Mouse (Mus musculus) right cerebral cortex, adult 18-20 months (tissue): ENCODE data around the gene Elavl3.

Experiments used
- DNase-seq: peaks from one replicate; pipeline ENCODE4 v3.0.0; 2022; ENCODE audit warnings: mixed read lengths

Elavl3 gene

GRCm38 (mm10) chr9:22002194-22003162 is 49.3 kb downstream of the Elavl3 start, which contains the start of the genes Ccdc151 and Prkcsh:
Gene Ccdc151, minus strand, starts transcription at chr9:22002634.
Gene Prkcsh, plus strand, starts transcription at chr9:22002806.
- peak; percentile 100 for DNase-seq

DNA sequence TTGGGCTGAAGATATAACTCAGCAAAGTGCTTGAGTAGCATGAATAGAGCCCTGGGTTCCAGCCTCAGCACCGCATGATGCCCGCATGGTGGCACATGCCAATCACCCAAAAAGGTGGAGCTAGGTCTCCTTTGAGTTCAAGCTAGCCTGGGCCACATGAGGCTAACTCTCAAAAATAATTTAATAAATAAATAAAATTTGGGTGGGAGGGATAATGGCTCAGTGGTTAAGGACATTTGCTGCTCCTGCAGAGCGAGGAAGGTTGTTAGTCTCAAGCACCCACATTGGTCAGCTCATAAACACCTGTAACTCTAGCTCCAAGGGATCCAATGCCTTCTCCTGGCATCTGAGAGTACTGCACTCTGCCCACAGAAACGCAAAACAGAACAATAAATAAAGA is 50.2 kb downstream of the Elavl3 start:
- DNase-seq: no peak

GRCm38 (mm10) chr9:22000296-22000695 is 51.5 kb downstream of the Elavl3 start:
- no peak for DNase-seq

DNA sequence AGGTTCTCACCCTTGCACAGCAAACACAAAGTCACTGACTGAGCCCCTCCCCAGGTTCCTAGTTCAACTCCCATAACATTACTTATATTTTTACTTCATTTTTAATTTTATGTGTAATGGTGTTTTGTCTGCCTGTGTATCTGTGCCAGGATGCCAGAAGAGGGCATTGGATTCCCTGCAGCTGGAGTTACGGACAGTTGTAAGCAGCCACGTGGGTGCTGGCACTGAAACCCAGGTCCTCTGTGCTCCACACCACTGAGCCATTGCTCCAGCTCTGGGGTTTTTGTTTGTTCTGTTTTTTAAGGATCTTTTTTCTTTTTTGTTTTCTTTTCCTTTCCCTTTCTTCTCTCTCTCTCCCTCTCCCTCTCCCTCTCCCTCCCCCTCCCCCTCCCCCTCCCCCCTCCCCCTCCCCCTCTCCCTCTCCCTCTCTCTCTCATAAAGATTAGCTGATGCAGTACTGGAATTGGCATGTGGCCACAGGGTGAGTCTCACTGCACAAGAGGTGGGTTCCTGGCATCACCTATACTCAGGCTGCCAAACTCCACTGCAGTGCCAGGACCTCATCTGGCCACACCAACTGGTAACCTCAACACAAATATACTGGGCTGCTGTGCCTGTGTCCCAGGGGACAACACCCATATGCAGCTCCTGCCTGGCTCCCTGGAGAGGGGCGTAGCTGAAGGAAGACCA is 55.5 kb downstream of the Elavl3 start:
- no peak for DNase-seq

- DNase-seq: no peak
These were observed 59.6 kb downstream of the Elavl3 start for GRCm38 (mm10) chr9:21992227-21992626.

GRCm38 (mm10) chr9:21989230-21990110 is 62.4 kb downstream of the Elavl3 start, which contains the start of gene Rgl3:
Gene Rgl3, minus strand, starts transcription at chr9:21989446.
- no peak for DNase-seq

GRCm38 (mm10) chr9:21988421-21989101 is 63.3 kb downstream of the Elavl3 start:
- no peak for DNase-seq

DNA sequence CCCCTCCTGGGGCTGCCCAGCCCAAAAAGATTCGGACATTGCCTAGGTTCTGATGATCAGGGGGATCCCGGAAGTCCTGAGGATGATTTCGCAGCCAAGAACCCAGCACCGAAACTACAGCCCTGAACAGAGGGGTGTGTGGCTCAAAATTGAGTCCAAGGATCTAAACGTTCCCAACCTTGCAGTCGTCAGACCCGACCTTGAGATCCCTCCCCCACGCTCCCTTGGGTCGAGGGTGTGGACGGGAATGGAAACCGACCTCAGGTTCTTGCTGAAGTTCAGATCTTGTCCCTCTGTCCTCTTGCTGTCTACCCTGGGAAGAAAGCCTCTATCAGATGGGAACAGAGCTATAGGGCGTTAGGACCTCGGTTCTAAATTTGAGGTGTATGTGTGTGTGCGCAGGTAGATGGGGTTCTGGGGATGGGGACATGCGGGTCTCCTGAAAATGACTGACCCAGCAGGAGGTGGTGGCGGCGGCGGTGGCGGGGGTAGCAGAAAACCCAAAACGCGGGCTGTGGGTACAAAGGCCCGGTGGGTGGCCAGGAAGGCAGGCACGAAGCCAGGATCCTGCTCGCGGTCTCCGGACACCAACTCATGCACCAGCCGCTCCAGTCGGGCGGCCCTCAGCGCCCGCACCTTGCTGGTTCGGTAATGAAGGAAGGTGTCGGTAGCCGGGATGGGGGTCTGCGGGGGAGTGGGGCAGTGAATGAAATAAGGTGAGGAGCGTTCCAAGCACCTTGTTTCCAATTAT is 64.1 kb downstream of the Elavl3 start:
- DNase-seq: no peak

DNA sequence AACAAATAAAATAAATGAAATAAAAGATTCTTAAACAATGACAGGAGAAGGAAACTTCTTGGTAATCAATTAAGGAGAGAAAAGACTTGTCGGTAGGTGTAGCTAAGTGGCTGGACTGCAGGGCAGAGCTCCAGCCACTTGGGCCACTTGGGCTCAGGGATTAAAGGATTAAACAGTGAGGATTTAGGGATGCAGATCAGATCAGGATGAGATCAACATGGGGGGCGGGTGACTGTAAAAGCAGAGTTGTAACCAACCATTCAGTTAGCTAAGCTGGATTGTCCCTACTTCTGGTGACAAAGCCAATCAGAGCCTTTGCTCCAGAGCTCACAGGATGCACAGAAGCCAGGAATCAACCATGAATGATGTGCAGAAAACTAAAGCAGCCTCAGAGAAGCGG is 67.9 kb downstream of the Elavl3 start:
- DNase-seq: no peak

DNA sequence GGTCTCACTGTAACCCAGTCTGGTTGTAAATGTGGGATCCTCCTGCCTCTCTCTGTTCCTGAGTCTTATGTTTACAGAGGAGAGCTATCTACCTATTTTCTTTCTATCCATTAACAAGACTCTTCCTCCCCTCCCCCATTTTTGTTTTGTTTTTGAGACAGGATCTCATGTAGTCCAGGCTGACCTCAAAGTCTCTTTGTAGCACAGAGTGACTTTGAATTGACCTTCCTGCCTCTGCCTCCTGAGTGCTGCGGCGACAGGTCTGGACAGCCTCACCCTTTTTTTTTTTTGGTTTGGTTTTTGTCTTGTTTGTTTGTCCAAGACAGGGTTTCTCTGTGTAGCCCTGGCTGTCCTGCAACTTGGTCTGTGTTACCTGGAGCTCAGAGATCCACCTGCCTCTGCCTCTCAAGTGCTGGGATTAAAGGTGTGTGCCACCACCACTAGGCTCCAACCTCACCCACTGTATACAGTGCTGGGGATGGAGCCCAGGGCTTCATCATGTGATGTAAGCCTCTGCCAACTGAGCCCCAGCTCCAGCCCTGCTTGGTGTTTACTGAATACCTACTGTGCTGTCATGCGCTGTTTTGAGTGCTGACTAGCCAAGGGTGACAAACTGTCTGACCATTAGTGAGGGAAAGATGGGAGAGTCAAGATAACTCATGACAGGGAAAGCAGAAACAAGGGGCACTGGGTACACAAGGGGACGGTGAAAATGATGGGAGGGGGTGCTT is 73.3 kb downstream of the Elavl3 start:
- DNase-seq: no peak

GRCm38 (mm10) chr9:21977972-21978371 is 73.9 kb downstream of the Elavl3 start:
- DNase-seq: no peak

DNA sequence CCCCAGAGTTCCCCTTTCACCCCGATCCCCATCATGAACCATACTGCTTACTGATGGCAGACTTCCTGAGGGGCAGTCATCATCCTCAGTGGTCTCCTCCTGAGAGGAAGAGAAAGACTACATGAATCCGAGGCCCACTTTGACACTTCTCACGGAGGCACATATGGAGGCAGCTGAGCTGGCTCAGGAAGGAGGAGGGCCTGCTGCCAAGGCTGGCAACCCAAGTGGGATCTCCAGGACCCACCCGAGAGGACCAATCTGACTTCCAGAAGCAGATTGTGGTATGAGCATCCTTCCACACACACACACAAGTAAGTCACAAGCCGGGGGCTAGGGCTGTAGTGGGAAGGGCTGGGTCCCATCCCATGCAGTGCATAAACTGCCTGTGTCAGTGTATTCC is 74.5 kb downstream of the Elavl3 start:
- DNase-seq: no peak

DNA sequence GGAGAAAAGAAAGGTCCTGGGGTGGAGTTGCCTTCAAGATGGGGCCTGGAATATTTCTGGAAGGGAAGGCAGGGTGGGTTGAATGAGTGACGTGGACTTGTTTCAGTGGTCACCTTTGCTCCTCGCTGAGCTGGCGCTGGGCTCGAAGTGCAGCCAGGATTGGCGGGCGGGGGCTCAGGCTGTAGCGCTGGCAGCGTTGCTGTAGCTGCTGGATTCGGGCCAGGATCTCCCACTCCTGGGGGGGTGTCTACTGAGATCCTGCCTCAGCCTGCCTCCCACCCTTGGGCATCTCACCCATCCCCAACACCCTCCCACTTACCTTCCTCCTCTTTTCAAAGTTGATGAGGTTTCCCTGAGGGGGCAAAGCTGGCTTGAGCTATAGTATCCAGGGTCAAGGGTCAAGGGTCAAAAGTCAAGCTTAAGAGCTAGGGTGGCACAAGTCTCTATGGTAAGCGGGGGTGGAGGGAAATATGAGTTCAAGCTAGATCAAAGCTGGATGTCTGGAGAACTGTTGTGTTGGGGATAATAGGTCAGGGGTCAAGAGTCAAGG is 75.1 kb downstream of the Elavl3 start:
- no peak for DNase-seq

DNA sequence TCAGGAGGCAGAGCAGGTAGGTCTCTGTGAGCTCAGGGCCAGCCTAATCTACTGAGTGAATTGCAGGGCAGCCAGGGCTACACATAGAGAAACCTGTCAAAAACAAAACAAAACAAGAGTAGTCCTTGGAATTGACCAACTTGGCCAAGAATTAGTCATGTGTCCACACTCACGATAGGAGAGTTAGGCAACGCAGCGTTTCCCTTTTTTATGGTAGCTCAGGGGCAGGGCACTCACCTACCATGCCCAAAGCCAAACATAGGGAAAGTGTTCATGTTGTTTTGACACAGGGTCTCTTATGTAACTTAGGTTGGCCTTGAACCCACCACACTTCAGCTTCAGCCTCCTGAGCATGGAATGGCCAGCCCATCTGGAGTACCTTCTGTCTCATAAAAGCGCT is 82.5 kb downstream of the Elavl3 start:
- no peak for DNase-seq

GRCm38 (mm10) chr9:21968883-21969282 is 82.9 kb downstream of the Elavl3 start:
- no peak for DNase-seq
